Mouse (Mus musculus) heart, adult 2 months (tissue): ENCODE results near the gene Vill.

ENCODE experiments used
- EP300 ChIP-seq: fragments of 200-500 bp; IDR thresholded peaks from 2 replicates; pipeline ENCODE4 v1.6.1; 2011; ENCODE audit warnings: low read depth, low read length, control low read depth; ENCODE audit not compliant: insufficient read depth
- POLR2A ChIP-seq: fragments of 200-500 bp; IDR thresholded peaks from 2 replicates; pipeline ENCODE4 v1.6.1; 2011; ENCODE audit warnings: mild to moderate bottlenecking, low read depth, low read length, control low read depth; ENCODE audit not compliant: insufficient read depth

- TF ChIP-seq POLR2A (no peak), EP300 (no peak)
Observed at GRCm38 (mm10) chr9:119051158-119051557, 1.4 kb upstream of the Vill start.
